Mouse (Mus musculus) limb, embryonic 12.5 days (tissue): ENCODE measurements around the gene Wdr25. TPM values are rescaled to one million over a fixed set of nuclear protein-coding genes. Genes with fewer than 3 reads are reported as not detected.

Experiments
- ATAC-seq: fragments of 200-750 bp; cut with Nextera tagmentation; 2 replicates; pipeline ENCODE4 v1.8.0; 2017; ENCODE audit warnings: low read depth, moderate TSS enrichment; ENCODE audit not compliant: insufficient number of reproducible peaks, insufficient read depth, low FRiP score, low TSS enrichment
- H3K27ac ChIP-seq: fragments of 300-500 bp; sonication (generic); 2 replicates; pipeline ENCODE4 v1.5.1; 2016; ENCODE audit warnings: mild to moderate bottlenecking, moderate library complexity
- H3K27me3 ChIP-seq: fragments of 300-500 bp; sonication (generic); 2 replicates; pipeline ENCODE4 v1.6.1; 2016; ENCODE audit warnings: mild to moderate bottlenecking, moderate library complexity
- H3K36me3 ChIP-seq: fragments of 300-500 bp; sonication (generic); 2 replicates; pipeline ENCODE4 v1.6.1; 2016; ENCODE audit warnings: mild to moderate bottlenecking, moderate library complexity
- H3K4me1 ChIP-seq: fragments of 300-500 bp; sonication (generic); replicated peaks from 2 replicates; pipeline ENCODE4 v1.6.1; 2016
- H3K4me2 ChIP-seq: fragments of 300-500 bp; sonication (generic); 2 replicates; pipeline ENCODE4 v1.6.1; 2016; ENCODE audit warnings: mild to moderate bottlenecking, moderate library complexity
- H3K4me3 ChIP-seq: fragments of 300-500 bp; sonication (generic); replicated peaks from 2 replicates; pipeline ENCODE4 v1.5.1; 2016; ENCODE audit warnings: mild to moderate bottlenecking
- H3K9ac ChIP-seq: fragments of 300-500 bp; sonication (generic); replicated peaks from 2 replicates; pipeline ENCODE4 v1.6.1; 2016; ENCODE audit warnings: mild to moderate bottlenecking, moderate library complexity
- H3K9me3 ChIP-seq: fragments of 300-500 bp; sonication (generic); 2 replicates; pipeline ENCODE4 v1.6.1; 2016; ENCODE audit warnings: mild to moderate bottlenecking, moderate library complexity
- WGBS: fragments of 180-500 bp; shearing (Covaris S2); methylation state at CpG from one replicate; pipeline ENCODE4 v1.1.7; 2016; 5-methylcytosine and 5-hydroxymethylcytosine counted together
- polyA plus RNA-seq: library from polyadenylated mRNA; unstranded; fragments of >200 nt; fragmentation: Nextera tagmentation; extraction: Ambion mirVana; gene quantifications from 2 replicates; pipeline ENCODE4 v1.2.1, GENCODE M21; 2016

Gene Wdr25
- polyA plus RNA-seq, 1 experiment from 2014 or later = 8.8 TPM

DNA sequence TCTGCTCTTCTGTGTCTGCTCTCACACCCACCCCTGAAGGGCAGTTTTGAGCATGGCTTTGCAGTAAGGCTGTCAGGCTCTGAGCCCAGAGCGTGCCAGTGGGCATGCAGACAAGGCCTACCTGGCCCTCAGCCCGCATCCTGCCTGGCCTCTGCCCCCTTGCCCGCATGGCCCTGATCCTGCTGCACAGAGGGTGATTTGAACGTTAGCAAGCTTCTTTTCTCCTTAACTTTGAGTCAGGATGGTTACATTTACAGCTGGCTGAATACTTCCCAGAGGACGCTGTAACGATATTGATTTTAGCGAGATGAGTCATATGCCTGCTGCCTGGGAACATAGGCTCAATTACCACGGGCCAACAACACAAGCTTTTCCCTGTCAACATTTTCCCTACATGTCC, 91.0 kb downstream of the Wdr25 start:
- 74% methylated on average over 8 of the region's 8 CpGs for WGBS
- Histone ChIP-seq H3K4me3 (no peak overlapping the region), H3K27me3 (no peaks in the 10 kb centered on the region), H3K9me3 (no peaks in the 10 kb centered on the region), H3K27ac (no peak overlapping the region), H3K4me1 (peaks cover 10% of the 10 kb centered on the region; the same call in 1 of the 2 replicates), H3K4me2 (no peak overlapping the region), H3K36me3 (no peaks in the 10 kb centered on the region), H3K9ac (no peak overlapping the region)
- ATAC-seq = no peak

- ATAC-seq = no peak
- 66% methylated on average over 6 of the region's 6 CpGs for WGBS
- peaks cover 10% of the 10 kb centered on the region; the same call in 1 of the 2 replicates for H3K4me1 ChIP-seq
- no peak overlapping the region for H3K9ac ChIP-seq
- H3K4me2 ChIP-seq = no peak overlapping the region
- H3K27ac ChIP-seq = no peak overlapping the region
- no peak overlapping the region for H3K4me3 ChIP-seq
- H3K27me3 ChIP-seq = no peaks in the 10 kb centered on the region
- no peaks in the 10 kb centered on the region for H3K36me3 ChIP-seq
- H3K9me3 ChIP-seq = no peaks in the 10 kb centered on the region
Measured at GRCm38 (mm10) chr12:108985025-108985424, 91.6 kb downstream of the Wdr25 start.

DNA sequence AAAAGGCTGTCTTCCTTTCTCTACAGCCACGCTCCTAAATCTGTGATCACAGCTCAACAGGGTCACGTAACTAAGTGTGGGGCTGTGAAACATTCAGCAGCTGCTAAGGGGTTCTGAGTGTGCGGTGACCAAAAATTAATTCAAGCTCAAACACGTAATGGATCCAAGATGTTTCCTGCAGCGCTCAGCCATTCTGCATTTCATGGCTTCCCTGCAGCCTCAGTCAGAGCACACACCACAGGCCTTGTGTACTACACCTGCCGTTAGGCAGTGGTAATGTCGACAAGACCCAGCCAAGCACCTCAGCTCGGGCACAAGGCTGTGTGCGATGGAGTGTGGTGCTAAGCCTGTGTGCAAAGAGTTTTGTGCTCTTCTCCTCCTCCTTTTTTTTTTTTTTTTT, 94.0 kb downstream of the Wdr25 start:
- Histone ChIP-seq H3K27me3 (no peaks in the 10 kb centered on the region), H3K4me2 (no peak overlapping the region), H3K27ac (0 out of 2 replicates have a peak overlapping the region, but pooled peaks have one; percentile 23), H3K9me3 (no peaks in the 10 kb centered on the region), H3K9ac (no peak overlapping the region), H3K4me1 (peaks cover 10% of the 10 kb centered on the region; the same call in 1 of the 2 replicates), H3K36me3 (no peaks in the 10 kb centered on the region), H3K4me3 (no peak overlapping the region)
- ATAC-seq = 0 out of 2 replicates have a peak, but pooled peaks have one; percentile 52
- WGBS = 55% methylated on average over 9 of the region's 9 CpGs

DNA sequence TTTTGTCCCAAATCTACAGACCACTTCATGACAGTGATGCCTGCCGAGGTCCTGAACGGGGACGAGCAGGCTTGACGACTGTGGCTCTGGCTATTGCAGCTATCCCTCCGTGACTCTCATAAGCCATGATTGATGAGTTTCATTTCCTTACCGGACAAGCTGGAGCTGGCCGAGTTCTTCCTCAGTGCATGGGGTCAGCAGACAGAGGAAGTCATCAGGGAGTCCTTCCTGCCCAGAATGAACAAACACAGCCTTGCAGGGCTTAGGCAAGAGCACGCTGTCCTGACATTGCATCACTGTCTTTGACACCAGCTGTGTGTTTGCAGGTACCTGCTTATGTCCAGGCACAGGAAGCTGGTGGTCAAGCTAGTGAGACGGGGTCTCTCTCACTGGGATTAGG, 97.0 kb downstream of the Wdr25 start:
- Histone ChIP-seq H3K4me2 (no peak overlapping the region), H3K9ac (no peak overlapping the region), H3K4me1 (peaks cover 17% of the 10 kb centered on the region), H3K27ac (no peak overlapping the region), H3K27me3 (no peaks in the 10 kb centered on the region), H3K4me3 (no peak overlapping the region), H3K9me3 (no peaks in the 10 kb centered on the region), H3K36me3 (no peaks in the 10 kb centered on the region)
- 45% methylated on average over 9 of the region's 9 CpGs for WGBS
- no peak for ATAC-seq

- H3K4me2 ChIP-seq = no peak overlapping the region
- ATAC-seq = no peak
- no peak overlapping the region for H3K27ac ChIP-seq
- peaks cover 11% of the 10 kb centered on the region for H3K4me1 ChIP-seq
- H3K27me3 ChIP-seq = 0 out of 2 replicates have a peak, but pooled peaks cover 6% of the 10 kb centered on the region
- 59% methylated on average over 2 of the region's 2 CpGs for WGBS
- H3K9me3 ChIP-seq = no peaks in the 10 kb centered on the region
- no peak overlapping the region for H3K9ac ChIP-seq
- no peaks in the 10 kb centered on the region for H3K36me3 ChIP-seq
- no peak overlapping the region for H3K4me3 ChIP-seq
Measured at GRCm38 (mm10) chr12:108993046-108993445, 99.6 kb downstream of the Wdr25 start.

DNA sequence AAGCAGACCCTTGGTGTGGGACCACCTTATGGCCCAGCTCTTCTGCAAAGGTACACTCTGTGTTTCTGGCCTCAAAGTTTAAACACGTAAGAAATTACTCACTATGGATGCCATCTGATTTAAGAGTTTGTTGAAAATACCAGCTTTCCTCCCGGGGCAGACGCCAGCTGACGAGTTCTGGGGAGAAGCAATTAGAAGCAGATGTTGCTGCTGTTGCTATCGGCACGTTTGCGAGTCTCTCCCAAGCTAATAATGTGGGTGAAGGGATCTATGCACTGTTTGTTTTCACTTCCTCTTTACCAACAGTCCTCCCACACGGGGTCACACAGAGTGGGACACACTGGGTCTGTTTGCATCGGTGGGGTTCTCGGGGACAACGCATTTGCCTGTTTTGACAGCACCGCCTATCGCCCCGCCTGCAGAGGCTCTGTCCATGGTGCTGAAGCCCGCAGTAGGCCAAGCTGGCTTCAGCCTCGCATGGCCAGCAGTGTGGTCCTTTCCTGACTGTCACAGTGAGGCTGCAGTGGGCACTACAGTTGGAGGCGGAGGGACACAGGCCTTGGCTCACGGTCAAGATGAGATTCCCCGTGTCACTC, 101.1 kb downstream of the Wdr25 start:
- H3K36me3 ChIP-seq = no peaks in the 10 kb centered on the region
- H3K4me3 ChIP-seq = peak overlapping the region; percentile 23
- H3K4me1 ChIP-seq = peaks cover 15% of the 10 kb centered on the region
- H3K27me3 ChIP-seq = 0 out of 2 replicates have a peak, but pooled peaks cover 6% of the 10 kb centered on the region
- H3K27ac ChIP-seq = no peak overlapping the region
- H3K9ac ChIP-seq = no peak overlapping the region
- H3K4me2 ChIP-seq = peak overlapping the region; percentile 54
- WGBS = 3% methylated on average over 19 of the region's 19 CpGs
- H3K9me3 ChIP-seq = no peaks in the 10 kb centered on the region
- peak; percentile 71; the same call in 1 of the 2 replicates for ATAC-seq

GRCm38 (mm10) chr12:108995976-108996636, 102.7 kb downstream of the Wdr25 start:
- Histone ChIP-seq H3K4me3 (no peak overlapping the region), H3K27me3 (0 out of 2 replicates have a peak, but pooled peaks cover 6% of the 10 kb centered on the region), H3K27ac (no peak overlapping the region), H3K9me3 (no peaks in the 10 kb centered on the region), H3K4me1 (peaks cover 15% of the 10 kb centered on the region), H3K9ac (no peak overlapping the region), H3K4me2 (no peak overlapping the region), H3K36me3 (no peaks in the 10 kb centered on the region)
- ATAC-seq = no peak
- WGBS = 84% methylated on average over 12 of the region's 12 CpGs

GRCm38 (mm10) chr12:108997249-108997648, 103.8 kb downstream of the Wdr25 start:
- ATAC-seq = no peak
- WGBS = 80% methylated on average over 8 of the region's 8 CpGs
- Histone ChIP-seq H3K27ac (no peak overlapping the region), H3K9ac (no peak overlapping the region), H3K4me3 (no peak overlapping the region), H3K27me3 (0 out of 2 replicates have a peak, but pooled peaks cover 6% of the 10 kb centered on the region), H3K9me3 (no peaks in the 10 kb centered on the region), H3K36me3 (no peaks in the 10 kb centered on the region), H3K4me1 (peaks cover 15% of the 10 kb centered on the region), H3K4me2 (no peak overlapping the region)

GRCm38 (mm10) chr12:109002978-109003377, 109.5 kb downstream of the Wdr25 start:
- Histone ChIP-seq H3K27ac (no peak overlapping the region), H3K9ac (no peak overlapping the region), H3K27me3 (no peaks in the 10 kb centered on the region), H3K4me1 (0 out of 2 replicates have a peak, but pooled peaks cover 4% of the 10 kb centered on the region), H3K4me3 (no peak overlapping the region), H3K9me3 (no peaks in the 10 kb centered on the region), H3K36me3 (no peaks in the 10 kb centered on the region), H3K4me2 (no peak overlapping the region)
- ATAC-seq = no peak
- 76% methylated on average over 7 of the region's 7 CpGs for WGBS

DNA sequence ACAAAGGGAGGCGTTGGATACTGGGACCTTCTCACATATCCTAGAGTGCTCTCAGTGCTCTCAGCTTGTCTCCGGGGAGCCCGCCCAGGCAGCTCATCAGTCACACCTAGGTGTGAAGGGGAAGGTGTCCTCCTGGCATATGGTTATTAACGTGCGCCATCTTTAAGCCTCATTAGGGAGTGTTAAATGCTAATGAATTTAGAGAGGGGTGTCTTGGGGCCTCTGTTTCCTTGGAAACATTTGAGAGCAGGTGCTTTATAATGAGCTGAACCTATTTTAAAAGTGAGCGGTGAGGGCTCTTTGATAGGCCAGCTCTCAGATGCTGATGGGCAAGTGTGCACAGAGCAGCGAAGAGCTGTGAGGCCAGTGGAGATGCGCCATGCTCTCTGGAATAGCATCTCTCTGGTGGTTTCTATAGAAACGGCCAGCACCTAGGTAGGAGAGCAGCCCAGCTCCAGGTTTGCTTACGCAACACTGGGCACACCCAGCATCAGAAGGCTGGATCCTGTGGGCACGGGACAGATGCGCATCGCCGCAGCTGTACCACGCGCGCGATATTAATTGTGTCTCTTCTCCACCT, 116.7 kb downstream of the Wdr25 start:
- ATAC-seq = no peak
- WGBS = 68% methylated on average over 18 of the region's 18 CpGs
- H3K4me3 ChIP-seq = no peak overlapping the region

GRCm38 (mm10) chr12:109022181-109022691, 128.8 kb downstream of the Wdr25 start:
- Histone ChIP-seq H3K9me3 (no peaks in the 10 kb centered on the region), H3K4me2 (no peak overlapping the region), H3K27me3 (peaks cover 19% of the 10 kb centered on the region), H3K9ac (no peak overlapping the region), H3K36me3 (peaks cover 10% of the 10 kb centered on the region; the same call in 1 of the 2 replicates), H3K4me1 (peaks cover 19% of the 10 kb centered on the region; the same call in 1 of the 2 replicates), H3K27ac (no peak overlapping the region), H3K4me3 (no peak overlapping the region)
- WGBS = 51% methylated on average over 10 of the region's 10 CpGs
- no peak for ATAC-seq

More for the DNA sequence above, 116.7 kb downstream of the Wdr25 start:
- Histone ChIP-seq H3K27me3 (0 out of 2 replicates have a peak, but pooled peaks cover 6% of the 10 kb centered on the region), H3K27ac (no peak overlapping the region), H3K9ac (no peak overlapping the region), H3K4me1 (no peaks in the 10 kb centered on the region), H3K36me3 (no peaks in the 10 kb centered on the region), H3K9me3 (no peaks in the 10 kb centered on the region), H3K4me2 (no peak overlapping the region)
